Mouse (Mus musculus) cerebellum, adult 2 months (tissue): ENCODE measurements around the gene Rarg. TPM values are rescaled to one million over a fixed set of nuclear protein-coding genes. Genes with fewer than 3 reads are reported as not detected.
"Not testable (repeated sequence)": the region's sequence is repeated elsewhere in the genome, so short reads cannot be mapped to it uniquely, and the experiment has no call there.

ENCODE experiments used
- DNase-seq, 2 experiments: peaks; one replicate each; pipeline ENCODE4 v3.0.0; 2021
- H3K27ac ChIP-seq: fragments of 200-500 bp; 2 replicates; pipeline ENCODE4 v1.5.1; 2012; ENCODE audit warnings: low read length, control low read depth, inconsistent platforms; ENCODE audit not compliant: insufficient read depth
- H3K27me3 ChIP-seq: fragments of 200-500 bp; 2 replicates; pipeline ENCODE4 v1.6.1; 2012; ENCODE audit warnings: inconsistent platforms, mild to moderate bottlenecking, low read length, moderate library complexity; ENCODE audit not compliant: control insufficient read depth, insufficient read depth
- H3K4me1 ChIP-seq: fragments of 200-500 bp; 2 replicates; pipeline ENCODE4 v1.6.1; 2011; ENCODE audit warnings: low read length; ENCODE audit not compliant: control insufficient read depth, insufficient read depth
- H3K4me3 ChIP-seq: fragments of 200-500 bp; replicated peaks from 2 replicates; pipeline ENCODE3; 2011; ENCODE audit warnings: mild to moderate bottlenecking, low read depth, low read length, control low read depth; ENCODE audit not compliant: insufficient read depth
- CTCF ChIP-seq: fragments of 200-500 bp; IDR thresholded peaks from 2 replicates; pipeline ENCODE4 v1.5.1; 2011; ENCODE audit warnings: low read depth, mild to moderate bottlenecking, control low read depth, low read length, moderate library complexity, borderline replicate concordance; ENCODE audit not compliant: insufficient read depth
- POLR2A ChIP-seq: fragments of 200-500 bp; IDR thresholded peaks from 2 replicates; pipeline ENCODE4 v1.6.1; 2011; ENCODE audit warnings: low read length, control low read depth, borderline replicate concordance; ENCODE audit not compliant: insufficient read depth
- WGBS: fragments of 180-500 bp; shearing (Covaris S2); methylation state at CpG from one replicate; pipeline ENCODE4 v1.1.7; 2018; 5-methylcytosine and 5-hydroxymethylcytosine counted together
- polyA plus RNA-seq: library from polyadenylated mRNA; depleted of rRNA; stranded (reverse); fragments of >200 nt; gene quantifications from 2 replicates; pipeline ENCODE4 v1.2.3, GENCODE M21; 2012

The Rarg gene
- polyA plus RNA-seq, 1 experiment, result 12.8 TPM

GRCm38 (mm10) chr15:102233896-102234295 lies 23.4 kb downstream of the Rarg start:
- Histone ChIP-seq H3K4me1 (peaks cover 7% of the 10 kb centered on the region), H3K27ac (no peak overlapping the region), H3K4me3 (no peak overlapping the region), H3K27me3 (no peaks in the 10 kb centered on the region)
- DNase-seq, result no peak
- TF ChIP-seq CTCF (no peak), POLR2A (no peak)
- 42% methylated on average over 2 of the region's 2 CpGs for WGBS

- peaks cover 7% of the 10 kb centered on the region for H3K4me1 ChIP-seq
- no peak overlapping the region for H3K4me3 ChIP-seq
- no peak overlapping the region for H3K27ac ChIP-seq
- TF ChIP-seq CTCF (no peak), POLR2A (no peak)
- DNase-seq, result no peak
- 87% methylated on average over 7 of the region's 7 CpGs for WGBS
- no peaks in the 10 kb centered on the region for H3K27me3 ChIP-seq
These were observed 24.6 kb downstream of the Rarg start for GRCm38 (mm10) chr15:102232764-102233163.

- H3K27me3 ChIP-seq, result no peaks in the 10 kb centered on the region
- TF ChIP-seq POLR2A (0 out of 2 replicates have a peak, but pooled peaks have one; percentile 11), CTCF (no peak)
- H3K4me3 ChIP-seq, result peak within 1 kb of the TSS; percentile 35
- WGBS, result 49% methylated on average over 6 of the region's 6 CpGs
- H3K27ac ChIP-seq, result no peak within 1 kb of the TSS
- peaks cover 7% of the 10 kb centered on the region for H3K4me1 ChIP-seq
- DNase-seq, result no peak
These were observed 25.6 kb downstream of the Rarg start, which contains the start of gene Itgb7 for GRCm38 (mm10) chr15:102231748-102232147. TSS of gene Itgb7 (minus strand) at chr15:102231944.

GRCm38 (mm10) chr15:102230408-102231321 lies 26.7 kb downstream of the Rarg start:
- 83% methylated on average over 17 of the region's 17 CpGs for WGBS
- TF ChIP-seq POLR2A (no peak), CTCF (no peak)
- H3K27me3 ChIP-seq, result no peaks in the 10 kb centered on the region
- H3K4me1 ChIP-seq, result peaks cover 7% of the 10 kb centered on the region
- peak overlapping the region; percentile 35 for H3K4me3 ChIP-seq
- no peak for DNase-seq
- no peak overlapping the region for H3K27ac ChIP-seq

- 89% methylated on average over 6 of the region's 6 CpGs for WGBS
- H3K4me3 ChIP-seq, DNase-seq, H3K4me1 ChIP-seq, H3K27me3 ChIP-seq, H3K27ac ChIP-seq: not testable (repeated sequence)
These were observed 31.7 kb downstream of the Rarg start for GRCm38 (mm10) chr15:102225619-102226018.

- 25% methylated on average over 21 of the region's 21 CpGs for WGBS
These were observed 32.2 kb downstream of the Rarg start for GRCm38 (mm10) chr15:102224992-102225617.

GRCm38 (mm10) chr15:102224186-102224991 lies 32.9 kb downstream of the Rarg start:
- peak; percentile 83 to 87 for DNase-seq
- peaks cover 2% of the 10 kb centered on the region for H3K4me1 ChIP-seq
- WGBS, result 2% methylated on average over 43 of the region's 43 CpGs
- no peaks in the 10 kb centered on the region for H3K27me3 ChIP-seq
- no peak overlapping the region for H3K27ac ChIP-seq
- peak overlapping the region; percentile 71 for H3K4me3 ChIP-seq
- TF ChIP-seq CTCF (peak; percentile 76), POLR2A (no peak)

More at GRCm38 (mm10) chr15:102224992-102225617, 32.2 kb downstream of the Rarg start:
- H3K4me3 ChIP-seq, result peak overlapping the region; percentile 71
- H3K27me3 ChIP-seq, result no peaks in the 10 kb centered on the region
- H3K4me1 ChIP-seq, result peaks cover 2% of the 10 kb centered on the region
- no peak for DNase-seq
- H3K27ac ChIP-seq, result no peak overlapping the region
- TF ChIP-seq POLR2A (no peak), CTCF (no peak)
